Mouse (Mus musculus) neutrophil, adult 59 days (primary cell): ENCODE data around the gene Meis3. TPM values are rescaled to one million over a fixed set of nuclear protein-coding genes. Genes with fewer than 3 reads are reported as not detected.

ENCODE experiments used
- total RNA-seq, 2 experiments: library from RNA; stranded (reverse); gene quantifications; 1 replicate in 1 of 2; 2 replicates in 1 of 2; pipeline ENCODE4 v1.2.4; 2023

Gene Meis3
- total RNA-seq = under 1 TPM in 1 of 2 experiments, not detected in 1; 0.86 TPM

DNA sequence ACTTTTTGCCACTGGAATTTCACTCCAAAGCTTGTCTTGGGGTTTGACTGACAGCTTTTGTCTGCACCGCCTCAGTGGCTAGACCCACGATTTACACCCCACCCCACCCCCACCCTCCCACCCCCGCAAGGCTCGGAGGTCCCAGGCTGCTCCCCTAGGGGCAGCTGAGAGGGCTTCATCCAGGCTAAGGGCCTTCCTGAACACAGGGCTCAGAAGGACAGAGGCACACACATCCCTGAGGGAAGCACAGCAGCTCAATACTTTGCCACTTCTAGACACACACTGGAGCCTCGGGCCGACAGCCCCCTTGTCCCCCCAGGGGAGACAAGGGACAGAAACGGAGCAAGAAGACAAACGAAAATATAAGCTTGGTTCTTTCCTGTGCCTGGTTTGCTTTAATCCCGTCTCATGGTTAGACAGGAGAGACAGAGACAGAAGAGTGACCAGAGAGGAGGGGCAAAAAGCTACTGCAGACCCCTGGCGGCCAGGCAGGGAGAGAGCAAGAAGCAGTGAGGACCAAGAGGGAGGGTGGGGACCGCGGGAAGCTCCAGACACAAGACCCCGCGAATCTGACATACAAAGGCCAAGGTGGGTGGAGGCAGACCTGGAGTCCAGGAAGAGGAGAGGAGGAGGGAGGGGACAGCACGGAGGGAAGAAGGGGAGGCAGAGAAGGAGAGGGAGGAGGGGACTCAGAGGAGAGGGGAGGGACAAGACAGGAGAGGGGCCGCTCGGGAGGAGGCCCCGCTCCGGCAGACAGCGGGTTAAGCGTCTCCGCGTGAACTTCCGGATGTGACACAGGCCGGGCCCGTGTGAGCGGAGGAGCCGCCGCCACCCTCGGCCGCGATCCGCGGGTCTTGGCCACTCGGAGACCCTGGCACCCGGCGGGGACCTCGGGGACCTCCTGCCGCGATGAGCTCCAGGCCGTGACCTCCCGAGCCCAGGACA, at the start of gene Meis3:
TSS of gene Meis3 (plus strand) at position 494 of the 945 bp plus-strand sequence.

DNA sequence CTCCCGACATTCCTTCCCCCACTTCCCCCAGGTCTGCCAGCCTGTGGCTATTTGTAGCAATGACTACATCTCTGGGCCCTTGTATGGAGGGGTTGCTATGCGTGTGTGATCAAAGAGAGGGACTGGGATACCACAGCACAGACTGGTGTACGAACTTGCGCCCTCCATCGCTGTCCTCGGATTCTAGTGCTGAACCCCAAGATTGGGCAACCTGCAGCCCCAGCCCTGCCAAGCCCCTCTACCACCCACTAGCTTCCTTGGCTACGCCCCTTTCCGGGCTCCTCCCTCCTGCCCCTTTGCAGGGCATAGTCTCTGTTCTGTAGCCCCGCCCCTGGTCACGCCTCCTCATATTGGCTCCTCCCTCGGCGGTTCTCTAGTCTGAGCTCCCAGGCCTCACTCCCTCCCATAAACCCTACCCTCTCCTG, 45.5 kb upstream of the Meis3 start, which contains the start of gene Slc8a2:
TSS of gene Slc8a2 (plus strand) at position 406 of the 425 bp plus-strand sequence.

DNA sequence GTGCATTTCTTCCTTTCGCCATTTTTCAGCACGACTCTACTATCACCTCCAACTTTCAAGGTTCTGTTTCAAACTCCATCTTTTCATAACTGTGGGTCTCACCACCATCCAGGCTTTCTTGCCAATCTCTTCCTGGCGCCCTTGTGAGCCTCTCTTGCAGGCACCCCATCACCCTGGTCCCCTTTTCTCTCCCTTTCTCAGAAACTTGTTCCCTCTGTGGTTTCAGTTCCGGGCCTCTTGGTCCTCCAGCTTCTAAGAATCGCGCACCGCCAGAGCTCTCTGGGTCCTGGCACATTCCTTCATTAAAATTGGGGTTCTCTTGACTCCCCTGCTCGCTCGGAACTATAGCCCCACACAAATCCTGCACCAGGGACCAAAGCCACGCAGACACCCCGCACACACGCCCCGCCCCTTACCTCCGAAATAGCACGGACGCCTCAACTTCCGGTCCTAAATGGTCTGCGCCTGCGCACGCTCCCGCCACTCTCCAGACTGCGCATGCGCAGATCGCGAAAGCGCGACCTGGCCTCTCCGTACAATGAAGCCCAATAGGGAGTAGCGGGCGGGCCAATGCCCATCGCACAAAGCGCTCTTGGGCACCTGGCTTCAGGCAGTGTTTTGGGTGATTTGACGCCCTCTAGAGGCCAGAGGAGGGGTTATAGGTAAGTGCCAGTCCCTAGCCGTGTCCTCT, 46.8 kb downstream of the Meis3 start, which contains the start of gene Dhx34:
TSS of gene Dhx34 (minus strand) at position 456 of the 691 bp plus-strand sequence.

Other genes with a start within 250 kb of the Meis3 start
- 100 to 1,000 TPM; 144 to 183 TPM for gene Nop53, start 229.0 kb upstream of the Meis3 start, total RNA-seq
- gene Ehd2, start 207.5 kb upstream of the Meis3 start, total RNA-seq = under 1 TPM; 0.44 to 0.60 TPM
- 10 to 100 TPM; 30.5 to 32.9 TPM for gene Bicra, start 127.2 kb upstream of the Meis3 start, total RNA-seq
- under 1 TPM; 0.20 to 0.33 TPM for gene Zfp541, start 113.3 kb upstream of the Meis3 start, total RNA-seq
- 100 to 1,000 TPM; 171 to 180 TPM for gene Napa, start 76.6 kb upstream of the Meis3 start, total RNA-seq
- 10 to 100 TPM; 19.0 to 19.7 TPM for gene Kptn, start 55.2 kb upstream of the Meis3 start, total RNA-seq
- gene Slc8a2, start 45.3 kb upstream of the Meis3 start, total RNA-seq = under 1 TPM in 1 of 2 experiments, not detected in 1; 0.11 TPM
- 10 to 100 TPM; 20.4 to 24.2 TPM for gene Dhx34, start 46.9 kb downstream of the Meis3 start, total RNA-seq
- gene C5ar2, start 69.1 kb downstream of the Meis3 start, total RNA-seq = 10 to 100 TPM; 25.2 to 26.8 TPM
- 100 to 1,000 TPM; 417 to 461 TPM for gene C5ar1, start 84.5 kb downstream of the Meis3 start, total RNA-seq
- 10 to 100 TPM; 13.3 to 15.2 TPM for gene Inafm1, start 98.5 kb downstream of the Meis3 start, total RNA-seq
- gene Ccdc9, start 111.7 kb downstream of the Meis3 start, total RNA-seq = 100 to 1,000 TPM; 179 to 201 TPM
- gene Bbc3, start 133.3 kb downstream of the Meis3 start, total RNA-seq = 10 to 100 TPM; 24.8 to 28.4 TPM
- 10 to 100 TPM; 45.6 to 46.9 TPM for gene Sae1, start 212.7 kb downstream of the Meis3 start, total RNA-seq
- 10 to 100 TPM; 69.3 to 78.4 TPM for gene Zc3h4, start 225.8 kb downstream of the Meis3 start, total RNA-seq